Mouse (Mus musculus) stomach, embryonic 16.5 days (tissue): ENCODE results near the gene Tbc1d10c. TPM values are rescaled to one million over a fixed set of nuclear protein-coding genes. Genes with fewer than 3 reads are reported as not detected.
A peak's percentile ranks its signal among the peaks of the same experiment; 100 is the strongest.

Source experiments
- ATAC-seq: fragments of 200-750 bp; cut with Nextera tagmentation; 2 replicates; pipeline ENCODE4 v1.8.0; 2017; ENCODE audit warnings: moderate number of reproducible peaks, moderate TSS enrichment; ENCODE audit not compliant: insufficient read depth, low FRiP score
- H3K27ac ChIP-seq: fragments of 300-500 bp; sonication (generic); 2 replicates; pipeline ENCODE4 v1.5.1; 2014; ENCODE audit warnings: low read length
- H3K27me3 ChIP-seq: fragments of 300-500 bp; sonication (generic); 2 replicates; pipeline ENCODE4 v1.6.1; 2014; ENCODE audit warnings: low read length, control low read depth, mixed read lengths; ENCODE audit not compliant: control insufficient read depth, insufficient read depth
- H3K36me3 ChIP-seq: fragments of 300-500 bp; sonication (generic); 2 replicates; pipeline ENCODE4 v1.6.1; 2014; ENCODE audit warnings: low read length; ENCODE audit not compliant: control insufficient read depth, insufficient read depth
- H3K4me1 ChIP-seq: fragments of 300-500 bp; sonication (generic); 2 replicates; pipeline ENCODE4 v1.6.1; 2014; ENCODE audit warnings: low read length, control low read depth, mixed read lengths; ENCODE audit not compliant: control insufficient read depth, insufficient read depth
- H3K4me2 ChIP-seq: fragments of 300-500 bp; sonication (generic); 2 replicates; pipeline ENCODE4 v1.6.1; 2014; ENCODE audit warnings: low read depth, low read length, mixed read lengths
- H3K4me3 ChIP-seq: fragments of 300-500 bp; sonication (generic); replicated peaks from 2 replicates; pipeline ENCODE4 v1.5.1; 2014; ENCODE audit warnings: mild to moderate bottlenecking, low read length
- H3K9ac ChIP-seq: fragments of 300-500 bp; sonication (generic); 2 replicates; pipeline ENCODE4 v1.6.1; 2014; ENCODE audit warnings: low read length
- H3K9me3 ChIP-seq: fragments of 300-500 bp; sonication (generic); replicated peaks from 2 replicates; pipeline ENCODE4 v1.6.1; 2016; ENCODE audit warnings: low read length, control low read depth; ENCODE audit not compliant: control insufficient read depth
- WGBS: fragments of 180-500 bp; shearing (Covaris S2); extraction: QIAGEN DNeasy Blood & Tissue Kit; methylation state at CpG from one replicate; pipeline ENCODE4 v1.1.7; 2014; 5-methylcytosine and 5-hydroxymethylcytosine counted together
- polyA plus RNA-seq: library from polyadenylated mRNA; unstranded; fragments of >200 nt; fragmentation: Nextera tagmentation; extraction: Ambion mirVana; gene quantifications from 2 replicates; pipeline ENCODE4 v1.2.1, GENCODE M21; 2015

The Tbc1d10c gene
- polyA plus RNA-seq, 1 experiment from 2014 or later = 3.6 TPM

DNA sequence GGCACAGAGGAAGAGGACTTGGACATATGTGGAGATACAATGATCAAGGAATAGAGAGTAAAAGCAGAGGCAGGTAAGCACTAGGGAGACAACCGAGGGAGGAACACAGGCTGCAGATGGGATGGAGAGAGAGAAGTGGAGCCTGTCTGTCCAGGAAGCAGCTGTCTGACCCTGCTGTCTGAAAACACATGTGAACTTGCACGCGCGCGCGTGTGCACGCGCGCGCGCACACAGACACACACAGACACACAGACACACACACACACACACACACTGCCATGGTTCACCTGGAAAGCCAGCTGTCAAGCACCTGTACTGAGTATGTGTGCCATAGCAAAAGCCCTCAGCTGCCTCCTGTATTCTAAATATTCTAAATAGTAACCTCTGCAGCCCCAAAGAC, 27.2 kb upstream of the Tbc1d10c start:
- H3K27me3 ChIP-seq = no peaks in the 10 kb centered on the region
- H3K9me3 ChIP-seq = no peaks in the 10 kb centered on the region
- H3K4me1 ChIP-seq = peaks cover 71% of the 10 kb centered on the region
- no peak for ATAC-seq
- no peak overlapping the region for H3K9ac ChIP-seq
- no peaks in the 10 kb centered on the region for H3K36me3 ChIP-seq
- 71% methylated on average over 11 of the region's 11 CpGs for WGBS
- H3K27ac ChIP-seq = peak overlapping the region; percentile 28
- no peak overlapping the region for H3K4me2 ChIP-seq
- H3K4me3 ChIP-seq = no peak overlapping the region

GRCm38 (mm10) chr19:4217855-4218254, 26.8 kb upstream of the Tbc1d10c start:
- Histone ChIP-seq H3K4me3 (no peak overlapping the region), H3K9ac (no peak overlapping the region), H3K27me3 (no peaks in the 10 kb centered on the region), H3K4me1 (peaks cover 75% of the 10 kb centered on the region), H3K27ac (peak overlapping the region; percentile 79), H3K36me3 (no peaks in the 10 kb centered on the region), H3K4me2 (0 out of 2 replicates have a peak overlapping the region, but pooled peaks have one; percentile 92), H3K9me3 (no peaks in the 10 kb centered on the region)
- 36% methylated on average over 3 of the region's 3 CpGs for WGBS
- ATAC-seq = no peak

GRCm38 (mm10) chr19:4217140-4217539, 26.1 kb upstream of the Tbc1d10c start:
- Histone ChIP-seq H3K4me3 (no peak overlapping the region), H3K9me3 (no peaks in the 10 kb centered on the region), H3K4me2 (peak overlapping the region; percentile 92), H3K27me3 (no peaks in the 10 kb centered on the region), H3K27ac (peak overlapping the region; percentile 79), H3K4me1 (peaks cover 75% of the 10 kb centered on the region), H3K36me3 (no peaks in the 10 kb centered on the region), H3K9ac (peak overlapping the region; percentile 58)
- peak; percentile 11; the same call in 1 of the 2 replicates for ATAC-seq
- 10% methylated on average over 5 of the region's 5 CpGs for WGBS

DNA sequence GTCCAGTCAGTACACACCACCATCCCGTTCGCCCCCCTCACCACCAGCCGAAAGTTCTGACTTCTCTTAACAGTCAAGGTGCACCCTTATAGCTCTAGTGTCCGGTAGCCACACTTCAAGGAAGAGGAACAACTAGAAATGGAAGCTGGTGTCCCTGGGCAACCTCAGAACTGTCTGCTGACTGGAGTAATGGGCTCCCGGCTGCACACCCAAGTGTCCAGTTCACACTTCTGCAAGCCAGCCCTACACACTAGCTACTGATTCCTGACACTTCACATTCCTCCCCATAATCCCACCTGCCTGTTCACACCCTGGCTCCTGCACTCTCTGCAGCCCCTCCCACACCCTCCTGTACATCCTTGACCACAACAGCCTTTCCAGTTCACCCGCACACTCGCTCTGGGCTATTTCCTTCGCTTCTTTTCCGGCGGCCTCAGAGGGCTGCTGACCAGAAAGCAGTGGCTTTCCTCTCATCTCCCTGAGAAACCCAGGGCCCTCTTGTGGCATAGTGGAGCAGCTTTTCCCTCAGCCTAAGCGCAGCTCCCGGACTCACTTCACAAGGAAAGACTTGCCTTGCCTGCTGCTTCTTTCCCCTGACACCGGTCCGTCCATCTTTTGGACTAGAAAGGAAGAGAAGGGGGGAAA, 25.1 kb upstream of the Tbc1d10c start:
- Histone ChIP-seq H3K9ac (peak overlapping the region; percentile 58), H3K4me3 (peak overlapping the region; percentile 28), H3K27ac (peak overlapping the region; percentile 79), H3K36me3 (no peaks in the 10 kb centered on the region), H3K9me3 (no peaks in the 10 kb centered on the region), H3K27me3 (no peaks in the 10 kb centered on the region), H3K4me1 (peaks cover 72% of the 10 kb centered on the region), H3K4me2 (peak overlapping the region; percentile 92)
- 0 out of 2 replicates have a peak, but pooled peaks have one; percentile 8 for ATAC-seq
- WGBS = 20% methylated on average over 14 of the region's 14 CpGs

GRCm38 (mm10) chr19:4215451-4215840, 24.4 kb upstream of the Tbc1d10c start:
- H3K27me3 ChIP-seq = no peaks in the 10 kb centered on the region
- under 1% methylated on average over 20 of the region's 21 CpGs for WGBS
- peaks cover 66% of the 10 kb centered on the region for H3K4me1 ChIP-seq
- H3K4me3 ChIP-seq = peak overlapping the region; percentile 80
- peak overlapping the region; percentile 92 for H3K4me2 ChIP-seq
- H3K27ac ChIP-seq = peak overlapping the region; percentile 95
- peak overlapping the region; percentile 96 for H3K9ac ChIP-seq
- ATAC-seq = no peak
- H3K9me3 ChIP-seq = no peaks in the 10 kb centered on the region
- no peaks in the 10 kb centered on the region for H3K36me3 ChIP-seq

GRCm38 (mm10) chr19:4214771-4215450, 23.8 kb upstream of the Tbc1d10c start:
- peak overlapping the region; percentile 96 for H3K9ac ChIP-seq
- peak; percentile 34; the same call in 1 of the 2 replicates for ATAC-seq
- WGBS = under 1% methylated on average over 64 of the region's 81 CpGs
- H3K27me3 ChIP-seq = no peaks in the 10 kb centered on the region
- H3K4me2 ChIP-seq = peak overlapping the region; percentile 92
- H3K27ac ChIP-seq = peak overlapping the region; percentile 95
- H3K4me1 ChIP-seq = peaks cover 60% of the 10 kb centered on the region
- no peaks in the 10 kb centered on the region for H3K36me3 ChIP-seq
- peak overlapping the region; percentile 80 for H3K4me3 ChIP-seq
- no peaks in the 10 kb centered on the region for H3K9me3 ChIP-seq

GRCm38 (mm10) chr19:4214071-4214770, 23.1 kb upstream of the Tbc1d10c start, which contains the start of the genes Clcf1 and AC109138.7:
Gene Clcf1 (plus strand): TSS chr19:4214238.
Gene AC109138.7 (plus strand): TSS chr19:4214357.
- Histone ChIP-seq H3K9ac (peak within 1 kb of the TSS; percentile 96), H3K4me2 (peak within 1 kb of the TSS; percentile 92), H3K9me3 (no peaks in the 10 kb centered on the region), H3K27me3 (no peaks in the 10 kb centered on the region), H3K36me3 (no peaks in the 10 kb centered on the region), H3K27ac (peak within 1 kb of the TSS; percentile 95), H3K4me1 (peaks cover 54% of the 10 kb centered on the region), H3K4me3 (peak within 1 kb of the TSS; percentile 80)
- WGBS = under 1% methylated on average over 49 of the region's 49 CpGs
- ATAC-seq = peak; percentile 61

GRCm38 (mm10) chr19:4213524-4213974, 22.5 kb upstream of the Tbc1d10c start:
- no peaks in the 10 kb centered on the region for H3K36me3 ChIP-seq
- H3K27ac ChIP-seq = peak overlapping the region; percentile 95
- H3K4me2 ChIP-seq = peak overlapping the region; percentile 92
- peaks cover 54% of the 10 kb centered on the region for H3K4me1 ChIP-seq
- no peak for ATAC-seq
- no peaks in the 10 kb centered on the region for H3K27me3 ChIP-seq
- H3K4me3 ChIP-seq = peak overlapping the region; percentile 80
- 13% methylated on average over 9 of the region's 9 CpGs for WGBS
- peak overlapping the region; percentile 96 for H3K9ac ChIP-seq
- H3K9me3 ChIP-seq = no peaks in the 10 kb centered on the region
